Mouse (Mus musculus) E14TG2a.4 (cell line): ENCODE results near the gene Snx18.

ENCODE experiments used
- H3K27me3 ChIP-seq: 2 replicates; pipeline ENCODE4 v1.6.1; 2014; ENCODE audit warnings: low read length, control low read depth; ENCODE audit not compliant: insufficient read depth
- H3K36me3 ChIP-seq: 2 replicates; pipeline ENCODE4 v1.6.1; 2014; ENCODE audit warnings: low read length, control low read depth; ENCODE audit not compliant: insufficient read depth
- H3K4me1 ChIP-seq: replicated peaks from 2 replicates; pipeline ENCODE4 v1.6.1; 2014; ENCODE audit warnings: low read depth, low read length, control low read depth
- H3K4me3 ChIP-seq: replicated peaks from 2 replicates; pipeline ENCODE4 v1.5.1; 2014; ENCODE audit warnings: mild to moderate bottlenecking, low read length
- H3K9me3 ChIP-seq: 2 replicates; pipeline ENCODE4 v1.6.1; 2014; ENCODE audit warnings: low read length, control low read depth
- CTCF ChIP-seq: conservative IDR thresholded peaks from 2 replicates; pipeline ENCODE4 v1.5.1; 2014; ENCODE audit warnings: low read length
- NANOG ChIP-seq: IDR thresholded peaks from 2 replicates; pipeline ENCODE4 v1.6.1; 2014; ENCODE audit warnings: borderline replicate concordance, low read length, mixed read lengths
- POU5F1 ChIP-seq: IDR thresholded peaks from 2 replicates; pipeline ENCODE4 v1.6.1; 2014; ENCODE audit warnings: low read length, borderline replicate concordance

The Snx18 gene

DNA sequence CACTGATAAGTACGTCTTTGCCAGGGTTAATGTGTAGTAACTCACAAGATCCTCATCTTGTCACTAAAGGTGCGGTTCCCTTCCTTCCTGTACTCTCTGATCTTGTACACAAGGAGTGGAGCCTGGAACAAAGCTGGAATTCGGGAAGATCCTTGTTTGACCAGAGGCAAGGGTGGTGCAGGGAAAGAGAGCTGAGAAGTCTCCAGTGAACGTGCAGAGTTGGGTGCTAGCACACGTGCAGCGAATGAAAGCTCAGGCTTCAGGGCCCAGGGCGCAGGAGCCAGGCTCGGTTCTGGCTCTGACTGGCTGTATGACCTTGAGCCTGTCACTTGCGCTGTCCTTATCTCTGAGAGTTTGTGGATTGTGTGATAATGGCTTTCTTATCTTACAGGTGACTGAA, 639 bp upstream of the Snx18 start:
- Histone ChIP-seq H3K9me3 (no peaks in the 10 kb centered on the region), H3K27me3 (peaks cover 29% of the 10 kb centered on the region), H3K4me3 (no peak overlapping the region; the same call in 1 of the 2 replicates), H3K4me1 (peaks cover 47% of the 10 kb centered on the region), H3K36me3 (peaks cover 19% of the 10 kb centered on the region)
- TF ChIP-seq CTCF (no peak), POU5F1 (no peak), NANOG (no peak)

DNA sequence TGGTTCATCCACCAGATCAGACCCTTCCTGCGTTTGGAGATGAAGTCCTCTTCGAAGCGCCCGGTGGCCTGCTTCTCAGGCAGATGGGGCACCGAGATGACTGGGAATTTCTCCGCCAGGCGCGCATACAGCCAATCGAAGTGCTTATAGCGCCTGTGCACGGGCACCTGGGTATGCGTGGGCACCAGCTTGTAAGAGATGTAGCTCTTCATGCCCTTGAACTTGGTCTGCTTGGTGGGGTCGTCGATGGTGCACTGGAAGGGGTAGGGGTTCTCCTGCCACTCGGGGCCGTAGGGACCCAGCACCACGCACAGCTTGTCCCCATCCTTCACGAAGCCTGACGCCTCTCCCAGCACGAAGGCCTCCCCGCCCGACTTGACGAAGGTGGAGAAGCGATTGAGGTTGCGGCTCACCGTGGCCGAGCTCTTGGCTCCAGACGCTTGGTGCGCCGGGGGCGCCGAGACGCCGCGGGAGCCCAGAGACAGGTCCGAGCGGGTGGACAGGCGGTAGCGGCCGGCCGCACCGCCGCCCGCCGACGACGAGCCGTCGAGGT, 950 bp downstream of the Snx18 start:
- Histone ChIP-seq H3K9me3 (no peaks in the 10 kb centered on the region), H3K4me3 (peak overlapping the region; percentile 94), H3K36me3 (peaks cover 32% of the 10 kb centered on the region), H3K4me1 (peaks cover 63% of the 10 kb centered on the region), H3K27me3 (peaks cover 32% of the 10 kb centered on the region)
- TF ChIP-seq CTCF (no peak), POU5F1 (no peak), NANOG (no peak)

DNA sequence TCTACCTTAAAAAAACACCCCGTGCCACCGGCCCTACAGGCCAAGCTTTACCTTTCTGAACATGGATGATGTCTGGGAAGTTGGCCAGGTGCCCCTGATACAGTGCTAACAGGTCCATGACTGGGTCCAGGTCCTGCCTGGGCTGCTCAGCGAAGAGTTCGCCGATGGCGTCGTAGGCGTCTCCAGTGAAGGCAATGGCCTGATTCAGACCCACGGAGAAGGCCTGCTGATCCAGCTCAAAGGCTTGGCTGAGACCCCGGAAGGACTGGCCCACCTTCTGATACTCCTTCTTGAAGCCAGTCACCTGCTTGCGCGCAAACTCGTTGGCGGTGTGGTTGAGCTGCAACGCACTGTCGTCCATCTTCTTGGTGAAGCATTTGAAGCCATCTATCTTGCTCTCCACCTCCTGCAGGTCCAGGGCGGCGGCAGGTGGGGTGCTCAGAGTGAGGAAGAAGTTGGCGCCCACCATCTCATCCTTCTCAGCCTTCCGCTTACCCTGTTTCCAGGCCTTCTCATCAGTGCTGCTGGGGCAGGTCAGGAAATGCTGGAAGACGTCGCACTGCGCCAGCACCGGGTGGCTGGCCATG, 1.5 kb downstream of the Snx18 start:
- Histone ChIP-seq H3K4me3 (peak overlapping the region; percentile 94), H3K4me1 (peaks cover 69% of the 10 kb centered on the region), H3K9me3 (no peaks in the 10 kb centered on the region), H3K36me3 (peaks cover 38% of the 10 kb centered on the region), H3K27me3 (peaks cover 32% of the 10 kb centered on the region)
- TF ChIP-seq CTCF (no peak), NANOG (no peak), POU5F1 (no peak)

DNA sequence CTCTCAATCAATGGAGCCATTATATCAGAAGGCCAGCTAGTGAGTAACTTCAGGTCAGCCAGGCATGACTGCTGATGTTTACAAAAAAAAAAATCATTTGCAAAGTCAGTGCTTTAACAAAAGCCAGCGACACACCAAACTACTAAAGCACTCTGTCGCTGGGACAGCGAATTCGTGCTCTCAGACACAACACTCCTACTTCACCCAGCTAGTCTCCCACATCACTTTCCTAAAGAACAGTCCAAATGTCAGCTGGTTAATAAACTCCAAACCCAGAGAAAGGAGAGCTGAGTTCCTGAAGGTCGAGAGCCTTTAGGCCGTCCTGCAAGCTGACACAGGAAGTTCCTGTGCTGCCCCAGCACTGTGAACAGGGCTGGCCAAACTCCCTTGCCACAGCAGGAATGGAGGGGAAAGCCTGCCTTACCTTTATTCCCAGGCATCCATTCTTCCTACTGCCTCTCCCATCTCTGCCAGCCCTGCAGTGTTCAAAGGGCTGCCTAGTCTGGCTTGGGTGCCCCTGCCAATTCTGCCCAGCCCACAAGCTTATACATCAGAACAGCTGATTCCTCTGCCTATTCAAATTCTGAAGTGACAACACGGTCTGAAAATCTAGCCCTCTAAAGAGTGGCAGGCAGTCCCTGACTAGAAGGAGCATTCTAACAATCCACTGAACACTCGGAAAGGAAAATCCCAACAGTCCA, 2.2 kb downstream of the Snx18 start:
- TF ChIP-seq CTCF = no peak
- no peak for TF ChIP-seq NANOG
- no peak for TF ChIP-seq POU5F1
- Histone ChIP-seq H3K9me3 (no peaks in the 10 kb centered on the region), H3K4me3 (peak overlapping the region; percentile 94), H3K4me1 (peaks cover 76% of the 10 kb centered on the region), H3K27me3 (peaks cover 32% of the 10 kb centered on the region), H3K36me3 (peaks cover 45% of the 10 kb centered on the region)

DNA sequence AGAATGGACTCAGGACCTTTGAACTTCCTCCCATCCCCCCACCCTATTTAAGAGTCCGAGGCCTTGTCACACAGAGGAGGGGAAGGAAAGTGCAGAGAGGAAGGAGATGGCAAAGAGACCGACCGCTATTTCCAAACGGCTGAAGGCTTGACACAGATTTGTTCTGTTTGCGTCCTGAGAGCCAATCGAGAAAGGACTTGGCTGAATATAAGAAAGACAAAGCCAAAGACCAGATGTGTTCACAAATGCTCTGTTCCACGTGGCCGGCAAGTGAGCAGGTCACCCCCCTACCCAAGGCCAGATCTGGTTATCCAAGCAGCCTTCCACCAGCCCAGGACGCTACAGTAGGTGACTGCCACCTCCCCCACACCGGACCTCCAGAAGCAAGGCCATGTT, 2.8 kb downstream of the Snx18 start:
- Histone ChIP-seq H3K36me3 (peaks cover 51% of the 10 kb centered on the region), H3K9me3 (no peaks in the 10 kb centered on the region), H3K4me3 (peak overlapping the region; percentile 94), H3K27me3 (peaks cover 32% of the 10 kb centered on the region), H3K4me1 (peaks cover 82% of the 10 kb centered on the region)
- TF ChIP-seq POU5F1 (no peak), NANOG (no peak), CTCF (no peak)

DNA sequence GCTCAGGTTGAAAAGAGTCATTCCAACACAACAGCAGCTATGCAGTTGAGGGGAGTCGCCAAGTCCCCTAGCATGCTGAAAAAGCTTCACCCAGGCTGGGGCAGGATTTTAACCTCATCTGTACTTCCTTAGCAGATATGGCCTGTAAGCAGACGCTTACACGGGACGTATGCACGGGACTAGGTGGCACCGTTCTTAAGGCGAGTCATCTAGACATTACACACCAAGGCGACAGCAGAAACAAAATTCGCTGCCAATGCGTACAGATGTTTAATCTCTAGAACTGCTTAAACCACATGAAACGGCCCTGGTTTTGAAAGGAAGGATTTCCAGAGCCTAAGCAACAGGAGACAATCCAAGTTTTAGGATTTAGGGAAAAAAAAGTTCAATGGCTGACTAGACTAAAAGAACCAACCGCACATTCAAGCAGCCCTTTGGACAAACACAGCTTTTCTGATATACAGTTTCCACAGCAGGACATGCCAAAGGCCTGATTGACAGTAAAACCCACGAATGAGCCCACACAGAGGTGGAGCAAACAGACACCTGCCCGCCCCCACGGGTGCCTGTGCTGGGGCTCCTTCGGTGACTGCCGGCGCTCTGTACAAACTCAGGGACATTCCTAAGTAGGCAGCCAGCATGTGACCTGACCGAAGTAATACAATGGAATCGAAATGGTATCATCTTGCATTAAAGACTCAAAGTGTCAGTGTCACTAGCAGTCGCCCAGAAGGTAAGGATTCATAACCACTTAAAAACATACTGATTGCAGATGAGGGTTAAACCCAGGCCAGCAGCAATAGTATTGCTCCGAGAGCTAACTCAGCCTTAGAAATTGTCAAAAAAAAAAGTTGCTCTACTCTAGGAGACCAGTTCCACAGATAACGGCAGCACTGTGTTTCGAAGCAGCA, 3.5 kb downstream of the Snx18 start:
- Histone ChIP-seq H3K4me3 (peak overlapping the region; percentile 94), H3K27me3 (peaks cover 32% of the 10 kb centered on the region), H3K9me3 (no peaks in the 10 kb centered on the region), H3K4me1 (peaks cover 88% of the 10 kb centered on the region), H3K36me3 (peaks cover 57% of the 10 kb centered on the region)
- no peak for TF ChIP-seq CTCF
- TF ChIP-seq NANOG = no peak
- no peak for TF ChIP-seq POU5F1

DNA sequence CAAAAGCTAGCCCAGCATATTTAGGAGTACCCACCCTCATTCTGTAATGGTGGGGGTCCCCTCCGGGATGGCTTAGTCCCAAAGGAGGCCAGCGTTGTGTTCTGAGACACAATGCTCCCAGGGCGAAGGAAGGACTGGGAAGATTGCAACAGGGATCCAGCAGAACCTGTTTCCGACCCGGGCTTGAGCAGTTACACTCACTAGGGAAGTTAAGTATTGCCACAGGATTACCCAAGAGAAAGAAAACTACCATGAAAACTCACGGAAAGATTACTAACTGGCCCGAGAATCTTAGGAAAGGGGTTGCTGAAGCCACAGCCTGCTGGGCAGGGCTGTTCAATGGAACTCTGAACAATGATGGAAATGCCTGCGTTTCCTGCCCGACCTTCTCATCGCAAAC, 4.5 kb downstream of the Snx18 start:
- peaks cover 9% of the 10 kb centered on the region; the same call in 1 of the 2 replicates for H3K9me3 ChIP-seq
- no peak for TF ChIP-seq NANOG
- TF ChIP-seq CTCF = no peak
- TF ChIP-seq POU5F1 = no peak
- peak overlapping the region; percentile 65 for H3K4me3 ChIP-seq
- H3K36me3 ChIP-seq = peaks cover 67% of the 10 kb centered on the region
- H3K27me3 ChIP-seq = peaks cover 32% of the 10 kb centered on the region
- H3K4me1 ChIP-seq = peaks cover 88% of the 10 kb centered on the region

DNA sequence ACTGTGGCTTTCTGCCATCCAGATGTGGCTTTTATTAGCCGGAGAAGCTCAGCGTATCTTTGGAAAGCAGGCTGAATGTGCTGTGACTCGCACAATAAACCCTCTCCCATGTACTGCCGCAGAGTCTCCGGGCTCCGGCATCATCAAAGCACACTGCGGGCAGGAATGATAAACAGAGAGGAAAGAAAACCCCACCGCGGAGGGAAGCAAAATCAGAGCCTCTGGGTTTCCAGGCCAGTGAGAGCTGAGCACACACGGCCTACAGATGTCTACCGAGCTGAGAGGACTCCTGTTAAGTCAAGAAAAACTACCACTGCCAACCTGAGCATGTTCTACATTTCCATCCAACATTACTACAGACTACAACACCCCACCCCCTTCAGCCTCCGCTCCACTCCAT, 5.0 kb downstream of the Snx18 start:
- Histone ChIP-seq H3K27me3 (peaks cover 32% of the 10 kb centered on the region), H3K4me1 (peaks cover 92% of the 10 kb centered on the region), H3K9me3 (peaks cover 13% of the 10 kb centered on the region; the same call in 1 of the 2 replicates), H3K36me3 (peaks cover 72% of the 10 kb centered on the region), H3K4me3 (peak overlapping the region; percentile 65)
- TF ChIP-seq POU5F1 = no peak
- no peak for TF ChIP-seq NANOG
- no peak for TF ChIP-seq CTCF
